In the genomic region with DNA sequence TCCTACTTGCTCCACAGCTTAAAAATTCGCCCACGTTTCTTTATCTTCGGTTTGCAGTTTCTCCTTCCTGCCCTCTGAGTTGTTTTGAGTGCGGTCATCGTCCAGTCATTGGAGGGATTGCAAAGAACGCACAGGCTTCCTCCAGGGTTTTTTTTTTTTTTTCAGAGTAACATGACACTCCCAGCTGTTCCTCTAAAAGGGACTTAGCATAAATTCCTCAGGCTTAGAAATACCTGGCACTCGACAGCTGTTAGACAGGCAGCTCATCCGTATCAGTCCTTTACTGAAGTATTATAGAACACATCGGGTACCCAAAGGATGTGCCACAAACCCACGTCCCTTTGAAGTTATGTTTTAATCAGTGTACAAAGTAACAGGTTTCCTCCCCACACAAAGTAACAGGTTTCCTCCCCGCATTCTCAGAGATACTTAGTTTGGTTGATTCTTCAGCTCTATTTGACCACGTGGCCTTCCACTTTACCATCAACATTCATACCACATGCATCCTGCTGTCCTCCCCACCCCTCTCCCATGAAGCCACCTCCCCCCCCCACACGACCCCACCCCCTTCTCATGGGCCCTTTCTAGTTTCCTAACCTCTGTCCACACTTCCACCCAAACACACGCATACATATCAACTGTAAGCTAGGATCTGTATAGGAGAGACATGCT, we compare ENCODE assay signal across 8 mouse cellular contexts. TPM values are rescaled to one million over a fixed set of nuclear protein-coding genes. Genes with fewer than 3 reads are reported as not detected.
A peak's percentile ranks its signal among the peaks of the same experiment; 100 is the strongest.
DNase-seq lines count a peak whose midpoint lies in the region; ATAC-seq and TF ChIP-seq lines count a peak whose summit lies in the region.

No protein-coding gene starts in this region.

- H3K4me3 ChIP-seq in gastrocnemius, adult 2 months: peak overlapping the region; percentile 54

- no peak for ATAC-seq in activated CD4-positive, CD25-positive, alpha-beta regulatory T cell, adult 4 months

- intact Hi-C loops in gastrocnemius, adult 2 months (cut with DNase I): no loop called here
- intact Hi-C loops in heart, postnatal 10 days (cut with DNase I): no loop called here

- no peak for DNase-seq in gastrocnemius, adult 2 months
- DNase-seq in gastrocnemius, adult 8-10 months (ENCODE audit: low spot score in 2 of 2): no peak
- DNase-seq in c-Kit-positive CD71-negative TER-119-negative erythroid progenitor cells, embryonic 14.5 days (ENCODE audit: low read depth): peak; percentile 46
- DNase-seq in heart, postnatal 10 days: peak; percentile 52 to 53
- peak; percentile 44 for DNase-seq in lung, postnatal 25 days (ENCODE audit: low spot score)
- no peak for DNase-seq in urinary bladder, postnatal 4 days (ENCODE audit: low spot score in 2 of 2)
- DNase-seq in right cerebral cortex, postnatal 4 days: no peak

- TF ChIP-seq CTCF in gastrocnemius, adult 2 months (IDR thresholded peaks at IDR 0.05): no peak

- H3K27ac ChIP-seq in gastrocnemius, adult 2 months: peak overlapping the region; percentile 53

RNA-seq across cellular contexts. Expression of gene Arhgap28, which starts 7.7 kb away (rescaled TPM):
- total RNA-seq in gastrocnemius, adult 2 months (2021): under 1 TPM; 0.56 to 0.86 TPM
- under 1 TPM; 0.38 to 0.56 (median 0.42) TPM for total RNA-seq in gastrocnemius, adult 8-10 months (2022)
- total RNA-seq in heart, postnatal 10 days (2021): 10 to 100 TPM in 1 of 2 experiments, 1 to 10 TPM in 1; 6.3 to 10.7 TPM
- polyA plus RNA-seq in activated CD4-positive, CD25-positive, alpha-beta regulatory T cell, adult 4 months (2017; shearing (Covaris generic)): under 1 TPM in 1 of 2 experiments, not detected in 1; 0.19 TPM

Comparison
In these comparisons a context has a peak if more than half of its experiments do, and no peak if none do; other contexts are left out.
1. DNase-seq: peak in c-Kit-positive CD71-negative TER-119-negative erythroid progenitor cells, embryonic 14.5 days (single experiment), heart, postnatal 10 days (2 of 2) and lung, postnatal 25 days (single experiment); none in gastrocnemius, adult 2 months (single experiment), gastrocnemius, adult 8-10 months (0 of 2), urinary bladder, postnatal 4 days (0 of 2) and right cerebral cortex, postnatal 4 days (single experiment).